Mouse (Mus musculus): ENCODE measurements around the gene Gpd2. TPM values are rescaled to one million over a fixed set of nuclear protein-coding genes. Genes with fewer than 3 reads are reported as not detected.

The Gpd2 gene
- polyA plus RNA-seq, 1 experiment from 2014 or later = 28.0 TPM

GRCm38 (mm10) chr2:57231432-57231831 is 6.0 kb upstream of the Gpd2 start:
- WGBS = 90% methylated on average over 5 of the region's 5 CpGs

GRCm38 (mm10) chr2:57232328-57232727 is 5.1 kb upstream of the Gpd2 start:
- Histone ChIP-seq H3K36me3 (no peaks in the 10 kb centered on the region), H3K9me3 (no peaks in the 10 kb centered on the region), H3K27me3 (0 out of 2 replicates have a peak, but pooled peaks cover 3% of the 10 kb centered on the region), H3K4me1 (replicated peaks) (peaks cover 5% of the 10 kb centered on the region), H3K4me2 (no peak overlapping the region), H3K4me3 (no peak overlapping the region), H3K9ac (no peak overlapping the region), H3K27ac (replicated peaks) (no peak overlapping the region)
- 92% methylated on average over 8 of the region's 8 CpGs for WGBS
- no peak for ATAC-seq (ENCODE audit: low FRiP score, low read depth)

More at GRCm38 (mm10) chr2:57231432-57231831, 6.0 kb upstream of the Gpd2 start:
- H3K4me1 ChIP-seq (replicated peaks) = no peaks in the 10 kb centered on the region
- H3K27ac ChIP-seq (replicated peaks) = no peak overlapping the region
- H3K4me2 ChIP-seq = no peak overlapping the region
- no peak for ATAC-seq (ENCODE audit: low FRiP score, low read depth)
- 0 out of 2 replicates have a peak, but pooled peaks cover 3% of the 10 kb centered on the region for H3K27me3 ChIP-seq
- no peaks in the 10 kb centered on the region for H3K36me3 ChIP-seq
- H3K9ac ChIP-seq = no peak overlapping the region
- no peaks in the 10 kb centered on the region for H3K9me3 ChIP-seq
- no peak overlapping the region for H3K4me3 ChIP-seq

- H3K4me3 ChIP-seq = no peak overlapping the region
- H3K4me1 ChIP-seq (replicated peaks) = peaks cover 16% of the 10 kb centered on the region
- H3K27ac ChIP-seq (replicated peaks) = no peak overlapping the region
- 81% methylated on average over 2 of the region's 2 CpGs for whole genome bisulfite sequencing
- no peak overlapping the region for H3K4me2 ChIP-seq
- no peak for ATAC-seq (ENCODE audit: low FRiP score, low read depth)
- H3K9me3 ChIP-seq = no peaks in the 10 kb centered on the region
- H3K36me3 ChIP-seq = no peaks in the 10 kb centered on the region
- H3K27me3 ChIP-seq = 0 out of 2 replicates have a peak, but pooled peaks cover 6% of the 10 kb centered on the region
- H3K9ac ChIP-seq = no peak overlapping the region
These were observed 1.2 kb upstream of the Gpd2 start for GRCm38 (mm10) chr2:57236246-57236645.

- no peak overlapping the region for H3K9ac ChIP-seq
- ATAC-seq (ENCODE audit: low FRiP score, low read depth) = no peak
- 37% methylated on average over 6 of the region's 6 CpGs for WGBS
These were observed 409 bp upstream of the Gpd2 start for GRCm38 (mm10) chr2:57237026-57237425.

GRCm38 (mm10) chr2:57237920-57238613 is 632 bp downstream of the Gpd2 start:
- peak; percentile 85 for ATAC-seq (ENCODE audit: low FRiP score, low read depth)

More at GRCm38 (mm10) chr2:57237026-57237425, 409 bp upstream of the Gpd2 start:
- Histone ChIP-seq H3K27me3 (0 out of 2 replicates have a peak, but pooled peaks cover 6% of the 10 kb centered on the region), H3K4me3 (0 out of 2 replicates have a peak overlapping the region, but pooled peaks have one; percentile 61), H3K4me2 (peak overlapping the region; percentile 98), H3K9me3 (no peaks in the 10 kb centered on the region), H3K4me1 (replicated peaks) (peaks cover 16% of the 10 kb centered on the region), H3K27ac (replicated peaks) (no peak overlapping the region), H3K36me3 (no peaks in the 10 kb centered on the region)

GRCm38 (mm10) chr2:57238614-57239165 is 1.3 kb downstream of the Gpd2 start:
- H3K27ac ChIP-seq (replicated peaks) = no peak overlapping the region
- WGBS = 3% methylated on average over 17 of the region's 17 CpGs
- 0 out of 2 replicates have a peak, but pooled peaks cover 6% of the 10 kb centered on the region for H3K27me3 ChIP-seq
- H3K4me1 ChIP-seq (replicated peaks) = peaks cover 16% of the 10 kb centered on the region
- no peaks in the 10 kb centered on the region for H3K36me3 ChIP-seq
- H3K4me3 ChIP-seq = peak overlapping the region; percentile 61
- peak overlapping the region; percentile 61 for H3K9ac ChIP-seq
- no peaks in the 10 kb centered on the region for H3K9me3 ChIP-seq
- peak overlapping the region; percentile 98 for H3K4me2 ChIP-seq
- ATAC-seq (ENCODE audit: low FRiP score, low read depth) = peak; percentile 47; the same call in 1 of the 2 replicates

More at GRCm38 (mm10) chr2:57237920-57238613, 632 bp downstream of the Gpd2 start:
- Histone ChIP-seq H3K27me3 (0 out of 2 replicates have a peak, but pooled peaks cover 6% of the 10 kb centered on the region), H3K27ac (replicated peaks) (peak overlapping the region; percentile 27), H3K4me2 (peak overlapping the region; percentile 98), H3K36me3 (no peaks in the 10 kb centered on the region), H3K9me3 (no peaks in the 10 kb centered on the region), H3K9ac (peak overlapping the region; percentile 61), H3K4me1 (replicated peaks) (peaks cover 16% of the 10 kb centered on the region), H3K4me3 (peak overlapping the region; percentile 61)
- WGBS = under 1% methylated on average over 68 of the region's 69 CpGs

- 23% methylated on average over 2 of the region's 2 CpGs for WGBS
- no peak for ATAC-seq (ENCODE audit: low FRiP score, low read depth)
- Histone ChIP-seq H3K4me1 (replicated peaks) (peaks cover 16% of the 10 kb centered on the region), H3K4me3 (peak overlapping the region; percentile 61; the same call in 1 of the 2 replicates), H3K9ac (no peak overlapping the region), H3K27ac (replicated peaks) (no peak overlapping the region), H3K27me3 (0 out of 2 replicates have a peak, but pooled peaks cover 6% of the 10 kb centered on the region), H3K36me3 (no peaks in the 10 kb centered on the region), H3K4me2 (peak overlapping the region; percentile 98; the same call in 1 of the 2 replicates), H3K9me3 (no peaks in the 10 kb centered on the region)
These were observed 1.9 kb downstream of the Gpd2 start for GRCm38 (mm10) chr2:57239356-57239755.

GRCm38 (mm10) chr2:57243987-57244386 is 6.6 kb downstream of the Gpd2 start:
- no peak overlapping the region for H3K27ac ChIP-seq (replicated peaks)
- 0 out of 2 replicates have a peak, but pooled peaks cover 3% of the 10 kb centered on the region for H3K27me3 ChIP-seq
- 40% methylated on average over 5 of the region's 5 CpGs for WGBS
- no peaks in the 10 kb centered on the region for H3K36me3 ChIP-seq
- no peaks in the 10 kb centered on the region for H3K9me3 ChIP-seq
- peaks cover 2% of the 10 kb centered on the region; the same call in 1 of the 2 replicates for H3K4me1 ChIP-seq (replicated peaks)
- no peak overlapping the region for H3K9ac ChIP-seq
- no peak overlapping the region for H3K4me3 ChIP-seq
- no peak for ATAC-seq (ENCODE audit: low FRiP score, low read depth)
- H3K4me2 ChIP-seq = no peak overlapping the region

- Histone ChIP-seq H3K4me1 (replicated peaks) (no peaks in the 10 kb centered on the region), H3K4me3 (no peak overlapping the region)
- 93% methylated on average over 6 of the region's 6 CpGs for WGBS
These were observed 8.4 kb downstream of the Gpd2 start for GRCm38 (mm10) chr2:57245721-57246328.

GRCm38 (mm10) chr2:57250113-57250512 is 12.7 kb downstream of the Gpd2 start:
- H3K4me2 ChIP-seq = no peak overlapping the region
- H3K9me3 ChIP-seq = no peaks in the 10 kb centered on the region
- no peaks in the 10 kb centered on the region for H3K4me1 ChIP-seq (replicated peaks)
- no peak overlapping the region for H3K27ac ChIP-seq (replicated peaks)
- no peaks in the 10 kb centered on the region for H3K36me3 ChIP-seq
- H3K9ac ChIP-seq = no peak overlapping the region
- no peak for ATAC-seq (ENCODE audit: low FRiP score, low read depth)
- no peaks in the 10 kb centered on the region for H3K27me3 ChIP-seq
- 93% methylated on average over 3 of the region's 3 CpGs for WGBS
- H3K4me3 ChIP-seq = no peak overlapping the region

More at GRCm38 (mm10) chr2:57245721-57246328, 8.4 kb downstream of the Gpd2 start:
- Histone ChIP-seq H3K9ac (no peak overlapping the region), H3K9me3 (no peaks in the 10 kb centered on the region), H3K27ac (replicated peaks) (no peak overlapping the region), H3K36me3 (no peaks in the 10 kb centered on the region), H3K27me3 (no peaks in the 10 kb centered on the region), H3K4me2 (no peak overlapping the region)
- ATAC-seq (ENCODE audit: low FRiP score, low read depth) = no peak

- ATAC-seq (ENCODE audit: low FRiP score, low read depth) = no peak
- H3K4me1 ChIP-seq (replicated peaks) = peaks cover 4% of the 10 kb centered on the region
- H3K27me3 ChIP-seq = no peaks in the 10 kb centered on the region
- H3K9ac ChIP-seq = no peak overlapping the region
- no peak overlapping the region for H3K4me3 ChIP-seq
- H3K4me2 ChIP-seq = no peak overlapping the region
- WGBS = 88% methylated on average over 13 of the region's 13 CpGs
- H3K27ac ChIP-seq (replicated peaks) = no peak overlapping the region
- H3K36me3 ChIP-seq = no peaks in the 10 kb centered on the region
- no peaks in the 10 kb centered on the region for H3K9me3 ChIP-seq
These were observed 14.3 kb downstream of the Gpd2 start for GRCm38 (mm10) chr2:57251636-57252317.
